Mouse (Mus musculus) forebrain, embryonic 14.5 days (tissue): ENCODE data around the gene Slc25a45. TPM values are rescaled to one million over a fixed set of nuclear protein-coding genes. Genes with fewer than 3 reads are reported as not detected.
"Not testable (repeated sequence)": the region's sequence is repeated elsewhere in the genome, so short reads cannot be mapped to it uniquely, and the experiment has no call there.

Source experiments
- ATAC-seq: fragments of 200-750 bp; cut with Nextera tagmentation; 2 replicates; pipeline ENCODE4 v1.8.0; 2017; ENCODE audit warnings: mild to moderate bottlenecking, moderate library complexity
- DNase-seq: peaks from one replicate; pipeline ENCODE4 v3.0.0-alpha.2; 2015; ENCODE audit warnings: low spot score
- H3K27ac ChIP-seq: fragments of 300-500 bp; sonication (generic); 2 replicates; pipeline ENCODE4 v1.5.1; 2014; ENCODE audit warnings: low read depth, mild to moderate bottlenecking, control low read depth, low read length, moderate library complexity
- H3K27me3 ChIP-seq: fragments of 300-500 bp; sonication (generic); replicated peaks from 2 replicates; pipeline ENCODE4 v1.6.1; 2014; ENCODE audit warnings: low read length, control low read depth, mixed read lengths; ENCODE audit not compliant: control insufficient read depth, insufficient read depth
- H3K36me3 ChIP-seq: fragments of 300-500 bp; sonication (generic); 2 replicates; pipeline ENCODE4 v1.6.1; 2014; ENCODE audit warnings: low read length, control low read depth; ENCODE audit not compliant: control insufficient read depth, insufficient read depth
- H3K4me1 ChIP-seq: fragments of 300-500 bp; sonication (generic); 2 replicates; pipeline ENCODE4 v1.6.1; 2014; ENCODE audit warnings: antibody characterized with exemption, low read length, control low read depth; ENCODE audit not compliant: control insufficient read depth, insufficient read depth
- H3K4me2 ChIP-seq: fragments of 300-500 bp; sonication (generic); 2 replicates; pipeline ENCODE4 v1.6.1; 2014; ENCODE audit warnings: mild to moderate bottlenecking, control low read depth, low read length
- H3K4me3 ChIP-seq: fragments of 300-500 bp; sonication (generic); 2 replicates; pipeline ENCODE4 v1.5.1; 2014; ENCODE audit warnings: low read depth, low read length, control low read depth
- H3K9ac ChIP-seq: fragments of 300-500 bp; sonication (generic); 2 replicates; pipeline ENCODE4 v1.6.1; 2014; ENCODE audit warnings: mild to moderate bottlenecking, low read length, control low read depth, moderate library complexity
- H3K9me3 ChIP-seq: fragments of 300-500 bp; sonication (generic); replicated peaks from 2 replicates; pipeline ENCODE4 v1.6.1; 2016; ENCODE audit warnings: low read length, control low read depth, mixed read lengths; ENCODE audit not compliant: control insufficient read depth
- WGBS: fragments of 180-500 bp; shearing (Covaris S2); extraction: QIAGEN DNeasy Blood & Tissue Kit; methylation state at CpG from one replicate; pipeline ENCODE4 v1.1.7; 2014; 5-methylcytosine and 5-hydroxymethylcytosine counted together
- polyA plus RNA-seq: library from polyadenylated mRNA; unstranded; fragments of >200 nt; fragmentation: Nextera tagmentation; extraction: Ambion mirVana; gene quantifications from 2 replicates; pipeline ENCODE4 v1.2.1, GENCODE M21; 2014

The Slc25a45 gene
- polyA plus RNA-seq, 1 experiment from 2014 or later, result 1.7 TPM

GRCm38 (mm10) chr19:5878916-5879315, 1.3 kb downstream of the Slc25a45 start:
- 83% methylated on average over 3 of the region's 3 CpGs for WGBS
- H3K4me2 ChIP-seq, result no peak overlapping the region
- DNase-seq, result no peak
- H3K27me3 ChIP-seq, result no peaks in the 10 kb centered on the region
- no peak for ATAC-seq
- H3K4me3 ChIP-seq, result no peak overlapping the region
- H3K36me3 ChIP-seq, result no peaks in the 10 kb centered on the region
- no peak overlapping the region for H3K27ac ChIP-seq
- peaks cover 12% of the 10 kb centered on the region; the same call in 1 of the 2 replicates for H3K4me1 ChIP-seq
- H3K9ac ChIP-seq, result 0 out of 2 replicates have a peak overlapping the region, but pooled peaks have one; percentile 3
- H3K9me3 ChIP-seq, result no peaks in the 10 kb centered on the region

GRCm38 (mm10) chr19:5879735-5880134, 2.1 kb downstream of the Slc25a45 start:
- Histone ChIP-seq H3K4me3 (no peak overlapping the region), H3K27me3 (no peaks in the 10 kb centered on the region), H3K9me3 (no peaks in the 10 kb centered on the region), H3K9ac (no peak overlapping the region), H3K36me3 (no peaks in the 10 kb centered on the region), H3K4me1 (peaks cover 4% of the 10 kb centered on the region; the same call in 1 of the 2 replicates), H3K27ac (no peak overlapping the region), H3K4me2 (no peak overlapping the region)
- no peak for ATAC-seq
- 94% methylated on average over 7 of the region's 7 CpGs for WGBS
- no peak for DNase-seq

GRCm38 (mm10) chr19:5881155-5881554, 3.5 kb downstream of the Slc25a45 start:
- H3K4me1 ChIP-seq, result no peaks in the 10 kb centered on the region
- no peaks in the 10 kb centered on the region for H3K27me3 ChIP-seq
- no peak overlapping the region for H3K4me3 ChIP-seq
- 91% methylated on average over 6 of the region's 6 CpGs for WGBS
- H3K4me2 ChIP-seq, result no peak overlapping the region
- H3K9me3 ChIP-seq, result no peaks in the 10 kb centered on the region
- DNase-seq (no peak), ATAC-seq (no peak)
- no peak overlapping the region for H3K9ac ChIP-seq
- H3K36me3 ChIP-seq, result no peaks in the 10 kb centered on the region
- H3K27ac ChIP-seq, result no peak overlapping the region

GRCm38 (mm10) chr19:5882079-5882478, 4.5 kb downstream of the Slc25a45 start:
- 81% methylated on average over 5 of the region's 5 CpGs for WGBS
- H3K4me1 ChIP-seq, H3K36me3 ChIP-seq, DNase-seq, H3K27ac ChIP-seq, H3K4me3 ChIP-seq, H3K27me3 ChIP-seq, H3K9ac ChIP-seq, ATAC-seq, H3K9me3 ChIP-seq, H3K4me2 ChIP-seq: not testable (repeated sequence)

- Histone ChIP-seq H3K4me2 (no peak overlapping the region), H3K4me3 (no peak overlapping the region), H3K9me3 (no peaks in the 10 kb centered on the region), H3K27ac (no peak overlapping the region), H3K4me1 (no peaks in the 10 kb centered on the region), H3K9ac (no peak overlapping the region), H3K36me3 (no peaks in the 10 kb centered on the region), H3K27me3 (no peaks in the 10 kb centered on the region)
- 69% methylated on average over 1 of the region's 1 CpGs for WGBS
- DNase-seq, result no peak
- ATAC-seq, result no peak
Measured at GRCm38 (mm10) chr19:5883935-5884334, 6.3 kb downstream of the Slc25a45 start.

- H3K4me3 ChIP-seq, result no peak overlapping the region
- DNase-seq, result no peak
- 57% methylated on average over 4 of the region's 4 CpGs for WGBS
- ATAC-seq, result no peak
- H3K9ac ChIP-seq, result no peak overlapping the region
- H3K27ac ChIP-seq, result no peak overlapping the region
- H3K9me3 ChIP-seq, result no peaks in the 10 kb centered on the region
- peaks cover 4% of the 10 kb centered on the region; the same call in 1 of the 2 replicates for H3K36me3 ChIP-seq
- H3K4me1 ChIP-seq, result no peaks in the 10 kb centered on the region
- H3K27me3 ChIP-seq, result no peaks in the 10 kb centered on the region
- no peak overlapping the region for H3K4me2 ChIP-seq
Measured at GRCm38 (mm10) chr19:5885838-5886237, 8.2 kb downstream of the Slc25a45 start.

- 86% methylated on average over 3 of the region's 3 CpGs for WGBS
- Histone ChIP-seq H3K27me3 (no peaks in the 10 kb centered on the region), H3K27ac (no peak overlapping the region), H3K9me3 (no peaks in the 10 kb centered on the region), H3K9ac (no peak overlapping the region), H3K36me3 (peaks cover 12% of the 10 kb centered on the region; the same call in 1 of the 2 replicates), H3K4me3 (no peak overlapping the region), H3K4me1 (peaks cover 4% of the 10 kb centered on the region; the same call in 1 of the 2 replicates), H3K4me2 (no peak overlapping the region)
- DNase-seq (no peak), ATAC-seq (no peak)
Measured at GRCm38 (mm10) chr19:5887234-5887815, 9.7 kb downstream of the Slc25a45 start.

GRCm38 (mm10) chr19:5889211-5889610, 11.6 kb downstream of the Slc25a45 start:
- Histone ChIP-seq H3K9ac (no peak overlapping the region), H3K36me3 (peaks cover 16% of the 10 kb centered on the region; the same call in 1 of the 2 replicates), H3K4me1 (peaks cover 16% of the 10 kb centered on the region), H3K27me3 (no peaks in the 10 kb centered on the region), H3K4me3 (no peak overlapping the region), H3K9me3 (no peaks in the 10 kb centered on the region), H3K4me2 (no peak overlapping the region), H3K27ac (no peak overlapping the region)
- WGBS, result 77% methylated on average over 4 of the region's 4 CpGs
- no peak for DNase-seq
- ATAC-seq, result no peak

GRCm38 (mm10) chr19:5891521-5892258, 14.1 kb downstream of the Slc25a45 start:
- H3K4me2 ChIP-seq, result no peak overlapping the region
- no peak for ATAC-seq
- H3K27ac ChIP-seq, result no peak overlapping the region
- H3K4me1 ChIP-seq, result peaks cover 16% of the 10 kb centered on the region
- no peak for DNase-seq
- WGBS, result 95% methylated on average over 12 of the region's 12 CpGs
- no peaks in the 10 kb centered on the region for H3K27me3 ChIP-seq
- no peak overlapping the region for H3K9ac ChIP-seq
- H3K36me3 ChIP-seq, result peaks cover 29% of the 10 kb centered on the region
- H3K9me3 ChIP-seq, result no peaks in the 10 kb centered on the region
- H3K4me3 ChIP-seq, result no peak overlapping the region
